Mouse (Mus musculus) telencephalon, adult 2 months (tissue): ENCODE data around the gene Pan3.

Experiments
- DNase-seq: peaks from one replicate; pipeline ENCODE4 v3.0.0-alpha.2; 2011; ENCODE audit warnings: low read depth, low spot score

Gene Pan3

DNA sequence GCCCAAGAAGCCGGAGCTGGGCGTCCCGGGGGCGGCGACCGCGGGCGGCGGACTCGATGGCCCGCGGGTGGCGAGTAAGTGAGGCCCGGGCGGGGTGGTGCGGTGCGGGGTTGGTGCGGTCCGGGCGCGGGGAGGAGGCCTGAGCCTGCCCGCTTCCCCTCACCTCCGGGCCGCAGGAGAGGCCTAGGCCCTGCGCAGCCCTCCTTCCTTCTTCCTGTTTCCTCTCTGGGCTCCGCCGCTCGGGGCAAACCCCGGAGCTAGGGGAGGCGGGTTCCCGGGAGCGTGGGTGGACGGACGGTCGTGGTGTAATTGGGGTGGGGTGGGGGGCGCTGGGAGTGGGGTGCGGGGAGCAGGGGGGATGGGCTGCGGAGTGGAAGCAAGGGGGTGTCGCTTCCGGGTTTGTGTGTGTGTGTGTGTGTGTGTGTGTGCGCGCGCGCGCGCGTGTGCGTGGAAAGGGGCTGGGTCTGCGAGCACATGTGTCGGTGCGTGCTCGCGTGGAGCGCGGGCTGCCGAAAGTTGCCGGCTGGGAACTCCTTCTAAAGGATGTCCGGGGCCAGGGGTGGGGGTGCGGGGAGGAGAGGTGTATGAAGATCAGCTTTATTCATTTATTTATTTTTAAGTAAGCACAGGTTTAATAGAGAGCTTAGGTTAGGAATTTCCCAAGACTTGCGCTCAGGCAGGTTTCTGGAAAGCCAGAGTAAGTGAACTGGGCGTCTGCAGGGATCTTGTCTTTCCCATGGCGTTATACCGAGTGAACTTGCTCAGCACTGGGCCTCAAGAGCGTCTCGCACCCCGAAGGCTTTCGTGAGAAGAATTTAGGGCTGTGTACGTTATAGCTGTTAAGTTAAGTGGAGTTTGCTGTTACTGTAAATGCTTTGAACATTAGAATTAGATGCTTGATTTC lies 1.2 kb downstream of the Pan3 start:
- DNase-seq: no peak

GRCm38 (mm10) chr5:147432927-147433326 lies 3.0 kb downstream of the Pan3 start:
- no peak for DNase-seq

GRCm38 (mm10) chr5:147435224-147435623 lies 5.3 kb downstream of the Pan3 start:
- DNase-seq: no peak

- no peak for DNase-seq
Measured at GRCm38 (mm10) chr5:147435751-147436150, 5.8 kb downstream of the Pan3 start.

- no peak for DNase-seq
Measured at GRCm38 (mm10) chr5:147436491-147436890, 6.5 kb downstream of the Pan3 start.

- DNase-seq: no peak
Measured at GRCm38 (mm10) chr5:147440996-147441507, 11.1 kb downstream of the Pan3 start.

DNA sequence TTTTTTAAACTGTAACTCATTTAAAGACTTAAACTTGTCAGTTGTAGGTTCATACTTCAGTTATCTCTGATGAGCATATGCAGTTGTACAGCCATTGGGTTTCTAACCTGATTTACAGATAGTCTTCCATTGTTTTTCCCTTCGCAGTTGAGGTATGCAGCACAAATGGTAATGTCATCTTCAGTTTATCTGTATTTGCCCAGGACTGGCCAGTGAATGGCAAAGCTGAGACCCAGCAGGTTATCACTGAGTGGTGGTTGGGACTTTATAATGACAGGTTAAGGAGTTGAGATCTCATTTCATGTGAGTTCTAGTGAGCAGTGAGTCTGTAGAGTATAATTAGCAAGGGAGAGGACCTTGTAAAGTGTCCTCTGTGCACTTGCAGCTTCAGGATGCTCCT lies 12.0 kb downstream of the Pan3 start:
- no peak for DNase-seq

DNA sequence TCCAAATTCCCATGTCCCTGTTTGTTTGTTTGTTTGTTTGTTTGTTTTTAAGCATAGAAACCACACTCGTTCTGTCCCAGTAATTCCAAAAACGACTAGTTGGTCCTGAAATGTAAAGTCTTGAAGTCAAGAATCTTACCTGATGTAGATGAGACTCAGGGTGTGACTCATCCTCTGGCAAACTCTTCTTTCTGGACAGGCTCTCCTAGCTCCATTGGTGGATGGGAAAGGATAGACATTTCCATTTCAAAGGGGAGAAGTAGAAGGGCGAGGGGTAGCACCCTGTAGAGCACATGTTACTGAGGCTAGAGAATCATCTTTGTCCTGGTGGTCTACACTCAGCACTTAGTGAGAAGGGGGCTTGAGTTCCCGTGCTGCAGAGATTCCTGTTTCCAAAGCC lies 12.8 kb downstream of the Pan3 start:
- no peak for DNase-seq

- DNase-seq: no peak
Measured at GRCm38 (mm10) chr5:147444298-147444697, 14.3 kb downstream of the Pan3 start.

- DNase-seq: no peak
Measured at GRCm38 (mm10) chr5:147444757-147445156, 14.8 kb downstream of the Pan3 start.

GRCm38 (mm10) chr5:147445252-147445651 lies 15.3 kb downstream of the Pan3 start:
- DNase-seq: peak; percentile 49

DNA sequence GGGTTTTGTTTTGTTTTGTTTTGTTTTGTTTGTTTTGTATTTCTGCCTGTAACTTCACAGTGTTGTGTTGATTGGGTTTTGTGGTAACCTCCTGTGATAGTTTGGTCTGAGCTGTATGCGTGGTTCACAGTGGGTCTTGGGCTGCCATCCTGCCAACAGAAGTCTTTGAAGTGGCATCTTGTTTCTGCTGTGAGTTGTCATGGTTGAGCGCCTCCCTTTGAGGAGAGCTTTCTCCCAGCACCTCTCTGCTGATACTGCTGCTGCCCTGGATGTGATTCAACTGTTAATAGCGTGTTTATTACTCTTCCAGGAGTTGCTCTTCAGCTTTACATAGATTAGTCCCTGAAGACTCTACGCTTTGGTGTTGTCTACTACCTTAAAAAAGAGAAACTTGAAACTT lies 18.6 kb downstream of the Pan3 start:
- DNase-seq: no peak

GRCm38 (mm10) chr5:147448933-147449332 lies 19.0 kb downstream of the Pan3 start:
- no peak for DNase-seq

DNA sequence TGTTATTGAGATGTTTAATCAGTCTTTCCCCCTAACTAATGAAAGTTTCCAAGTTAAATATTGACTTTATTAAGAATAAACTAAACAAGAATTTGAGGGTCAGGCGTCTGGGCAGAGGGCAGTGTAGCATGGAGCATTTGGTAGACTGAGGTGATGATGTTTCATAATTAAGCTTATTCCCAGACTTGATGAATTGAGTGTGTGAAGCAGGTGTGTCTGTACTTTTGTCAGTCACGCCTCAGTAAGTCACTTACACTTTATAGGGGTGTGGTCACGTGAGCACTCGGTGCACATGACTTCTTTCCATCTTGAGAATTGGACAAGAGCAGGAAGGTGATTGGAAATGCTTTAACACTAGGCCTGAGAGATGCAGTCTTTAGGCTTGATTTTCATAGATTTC lies 26.5 kb downstream of the Pan3 start:
- no peak for DNase-seq

DNA sequence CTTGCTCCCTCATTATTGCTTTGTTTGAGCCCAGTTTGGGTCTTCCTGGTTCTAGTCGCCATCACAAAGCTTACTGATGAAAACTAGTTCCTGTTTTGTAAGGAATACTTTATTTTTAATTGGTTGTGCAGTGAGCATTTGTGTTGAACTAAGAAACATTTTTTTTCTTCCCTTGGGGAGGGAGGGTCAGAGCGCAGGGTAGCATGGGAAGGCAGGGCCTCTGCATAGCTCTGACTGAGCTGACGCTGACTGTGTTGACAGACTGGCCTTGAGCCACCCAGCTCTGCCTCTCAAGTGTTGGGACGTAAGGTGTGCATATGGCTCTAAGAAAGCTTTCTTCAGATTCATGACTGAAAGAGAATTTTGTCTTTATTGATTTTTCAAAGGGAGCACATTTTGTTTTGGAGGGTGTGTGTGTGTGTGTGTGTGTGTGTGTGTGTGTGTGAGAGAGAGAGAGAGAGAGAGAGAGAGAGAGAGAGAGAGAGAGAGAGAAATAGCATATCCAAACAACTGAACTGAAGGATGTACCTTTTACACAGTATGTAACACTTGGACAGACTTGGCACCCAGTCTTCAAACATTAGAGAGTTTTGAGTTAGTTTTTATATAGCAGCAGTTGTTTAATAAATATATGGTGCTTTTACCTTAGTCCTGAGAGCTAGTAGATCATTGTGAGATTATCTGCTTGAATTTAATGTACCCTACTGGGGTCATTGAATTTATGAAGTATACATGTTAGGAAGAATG lies 30.0 kb downstream of the Pan3 start:
- DNase-seq: no peak

DNA sequence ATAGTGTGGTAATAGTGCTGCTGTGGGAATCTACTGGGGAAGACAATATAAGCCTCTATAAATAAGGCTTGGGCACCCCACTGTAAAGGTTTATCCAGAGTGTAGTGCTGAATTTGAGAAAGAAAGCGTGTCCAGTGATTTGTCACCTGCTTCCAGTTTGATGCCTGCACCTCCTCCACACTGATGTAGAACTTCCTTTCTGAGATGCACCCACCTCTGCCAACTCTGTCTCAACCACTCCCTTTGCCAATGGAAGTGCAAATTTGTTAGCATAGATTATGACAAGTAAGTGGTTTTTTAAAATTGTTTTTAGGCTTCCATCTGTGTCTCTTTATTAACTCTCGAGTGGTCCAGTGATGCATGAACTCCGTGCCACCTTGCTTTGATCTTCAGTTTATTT lies 33.3 kb downstream of the Pan3 start:
- peak; percentile 81 for DNase-seq

DNA sequence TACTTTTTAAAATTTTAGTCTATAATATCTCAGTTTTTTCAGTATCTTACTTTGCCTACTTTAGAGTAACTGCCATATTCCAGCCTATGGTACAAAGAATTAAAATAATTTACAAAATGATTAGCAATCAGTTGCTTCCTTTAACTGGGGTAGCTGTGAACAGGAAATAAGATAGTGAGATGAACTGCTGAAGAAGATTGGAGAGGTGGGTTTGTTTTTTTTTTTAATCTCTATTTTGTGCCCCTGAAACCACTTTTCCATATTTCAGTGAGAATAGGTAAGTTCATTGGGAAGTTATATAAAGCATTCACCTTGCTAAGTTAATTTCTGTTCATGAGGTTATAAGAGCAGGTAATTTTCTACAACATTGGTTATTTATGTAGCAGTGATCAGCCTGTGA lies 36.4 kb downstream of the Pan3 start:
- no peak for DNase-seq

GRCm38 (mm10) chr5:147471163-147471562 lies 41.2 kb downstream of the Pan3 start:
- no peak for DNase-seq

- no peak for DNase-seq
Measured at GRCm38 (mm10) chr5:147473071-147473470, 43.1 kb downstream of the Pan3 start.

GRCm38 (mm10) chr5:147473856-147474255 lies 43.9 kb downstream of the Pan3 start:
- no peak for DNase-seq

DNA sequence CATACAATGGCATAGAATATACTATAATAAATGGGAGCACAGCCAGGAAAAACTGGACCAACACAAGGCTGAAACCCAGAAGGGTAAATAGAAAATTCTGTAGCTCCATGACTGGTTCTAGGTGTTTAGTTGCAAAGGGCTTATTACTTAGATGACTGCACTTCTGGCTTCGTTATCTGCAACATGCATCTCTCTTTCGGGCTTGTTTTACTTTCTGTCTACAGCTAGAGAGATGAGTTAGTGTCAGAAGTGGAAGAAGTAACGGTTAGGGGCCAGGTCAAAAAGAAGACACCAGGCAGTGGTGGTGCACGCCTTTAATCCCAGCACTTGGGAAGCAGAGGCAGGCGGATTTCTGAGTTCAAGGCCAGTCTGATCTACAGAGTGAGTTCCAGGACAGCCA lies 46.1 kb downstream of the Pan3 start:
- DNase-seq: no peak

GRCm38 (mm10) chr5:147477106-147477505 lies 47.1 kb downstream of the Pan3 start:
- no peak for DNase-seq

GRCm38 (mm10) chr5:147479341-147479740 lies 49.4 kb downstream of the Pan3 start:
- no peak for DNase-seq
